Mouse (Mus musculus): ENCODE data around the gene Olfm3.

Olfm3 gene

DNA sequence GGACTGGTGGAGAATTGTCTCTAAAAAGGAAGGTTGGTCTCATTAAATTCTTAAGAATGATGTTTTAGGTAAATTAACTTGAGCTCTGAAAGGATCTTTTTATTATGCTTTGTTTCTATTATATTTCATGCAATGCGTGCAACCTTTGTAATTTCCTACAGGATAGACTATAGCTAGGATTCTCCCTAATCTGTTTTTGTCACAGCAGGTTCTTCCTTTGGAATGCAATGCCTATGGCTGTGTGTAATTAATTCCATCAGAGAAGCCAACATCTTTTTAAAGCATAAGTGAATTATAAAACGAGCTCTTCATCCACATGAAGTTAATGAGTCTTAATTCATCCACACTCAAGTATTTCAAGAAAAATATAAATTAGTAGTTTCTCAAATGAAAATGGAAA is 177.5 kb downstream of the Olfm3 start:
- DNase-seq, result no peak

DNA sequence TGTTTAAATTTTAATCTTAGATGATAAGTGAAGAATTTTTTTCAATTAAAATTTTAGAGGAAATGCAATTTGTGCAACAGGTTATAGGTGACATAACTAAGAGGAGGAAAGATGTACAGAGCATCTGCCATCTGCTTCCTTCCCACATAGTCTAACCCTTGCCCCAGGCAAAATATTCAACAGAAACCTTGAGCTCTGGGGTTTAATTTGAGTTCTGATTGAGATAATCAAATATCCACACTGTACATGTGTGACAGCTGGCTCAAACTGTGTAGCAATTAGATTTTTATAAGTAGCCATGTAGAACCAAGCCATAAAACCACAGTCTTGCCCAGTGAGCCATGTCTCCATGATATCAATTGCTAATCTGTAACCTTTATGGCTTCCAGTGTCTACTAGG is 179.1 kb downstream of the Olfm3 start:
- no peak for DNase-seq

DNA sequence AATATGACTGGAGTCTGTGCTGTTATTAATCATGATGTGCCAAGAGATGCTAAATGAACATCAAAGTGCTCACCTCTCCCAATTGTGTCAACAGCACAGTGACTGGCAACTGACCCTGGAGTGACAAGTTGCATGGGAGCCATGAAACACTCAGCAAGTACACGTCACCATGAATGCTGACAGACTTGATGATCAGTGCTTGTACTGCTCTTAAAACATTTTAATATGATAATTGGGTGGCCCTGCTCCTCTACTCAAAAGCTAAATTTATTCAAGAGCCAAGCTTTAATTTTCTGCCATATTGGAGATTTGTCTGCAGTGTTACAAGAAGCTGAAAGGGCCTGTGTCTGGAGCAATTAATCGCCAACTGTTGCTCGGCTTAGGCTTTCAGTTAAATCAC is 184.4 kb downstream of the Olfm3 start:
- DNase-seq, result no peak

- DNase-seq, result no peak
Observed at GRCm38 (mm10) chr3:115090670-115091069, 186.8 kb downstream of the Olfm3 start.

DNA sequence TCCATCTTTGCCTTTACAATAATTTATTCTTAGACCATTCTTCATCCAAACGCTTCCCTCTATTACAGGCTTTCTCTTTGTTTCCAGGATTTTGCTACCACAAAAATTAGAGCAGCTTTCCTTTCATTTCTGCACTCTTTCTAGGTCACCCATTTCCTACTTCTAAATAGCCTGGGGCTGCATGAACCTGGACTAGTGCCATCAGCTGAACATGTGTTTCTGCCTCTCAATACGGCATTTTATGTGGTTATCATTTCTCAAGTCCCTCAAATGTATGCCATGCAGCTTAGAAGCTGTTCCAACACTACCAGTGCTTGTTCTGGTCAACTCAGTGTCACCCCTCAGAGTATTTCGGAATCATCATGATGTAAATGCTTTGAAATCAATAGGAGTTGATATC is 191.6 kb downstream of the Olfm3 start:
- DNase-seq, result no peak

GRCm38 (mm10) chr3:115099590-115099989 is 195.7 kb downstream of the Olfm3 start:
- no peak for DNase-seq

- no peak for DNase-seq
Observed at GRCm38 (mm10) chr3:115104155-115104801, 200.4 kb downstream of the Olfm3 start.

- no peak for DNase-seq
Observed at GRCm38 (mm10) chr3:115104802-115105493, 201.1 kb downstream of the Olfm3 start.

DNA sequence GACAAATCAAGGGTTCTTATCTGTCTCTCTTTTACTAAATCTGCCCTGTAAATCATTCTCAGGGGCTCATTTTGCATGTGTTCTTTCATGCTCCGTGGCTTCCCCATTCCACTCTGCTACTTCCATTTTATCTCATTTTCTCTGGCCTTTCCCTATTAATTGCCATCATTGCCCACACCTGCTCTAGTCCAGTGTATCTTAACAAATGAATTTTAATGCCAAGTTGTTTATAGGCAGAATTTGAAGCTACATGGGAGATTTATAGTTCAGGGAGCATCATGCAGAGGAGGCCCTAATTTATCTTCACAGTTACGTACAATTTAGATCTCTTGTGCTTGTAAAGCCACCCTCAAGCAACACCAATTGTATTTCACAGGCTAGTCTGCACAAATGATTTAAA is 241.8 kb downstream of the Olfm3 start:
- DNase-seq, result no peak

- DNase-seq, result no peak
Observed at GRCm38 (mm10) chr3:115146244-115146643, 242.4 kb downstream of the Olfm3 start.

DNA sequence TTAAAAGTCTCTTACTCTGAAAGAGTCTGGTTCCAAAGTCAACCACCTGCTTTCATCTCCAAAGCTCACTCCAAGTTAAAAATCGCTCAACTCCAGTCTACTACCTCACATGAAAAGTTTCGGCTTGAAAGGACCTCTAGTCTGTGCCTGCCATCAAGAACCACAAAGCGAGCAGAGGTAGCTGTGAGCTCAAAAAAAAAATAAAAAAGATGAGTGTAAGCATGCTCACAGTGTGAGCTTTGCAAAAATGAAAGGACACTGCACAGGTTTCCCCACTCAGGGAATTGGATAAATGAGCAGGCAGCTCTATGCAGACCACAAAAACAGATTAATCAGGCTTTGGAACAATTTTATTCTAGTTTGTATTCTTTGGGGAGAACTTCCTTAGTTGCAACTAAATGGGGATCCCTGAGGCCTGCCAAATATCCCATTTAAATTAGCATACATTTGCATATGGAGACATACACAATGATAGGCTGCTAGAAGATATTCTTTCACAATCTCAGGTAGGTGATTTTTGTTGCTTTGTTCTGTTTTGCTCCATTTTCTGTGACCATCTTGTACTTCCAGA is 255.1 kb downstream of the Olfm3 start:
- DNase-seq, result no peak

DNA sequence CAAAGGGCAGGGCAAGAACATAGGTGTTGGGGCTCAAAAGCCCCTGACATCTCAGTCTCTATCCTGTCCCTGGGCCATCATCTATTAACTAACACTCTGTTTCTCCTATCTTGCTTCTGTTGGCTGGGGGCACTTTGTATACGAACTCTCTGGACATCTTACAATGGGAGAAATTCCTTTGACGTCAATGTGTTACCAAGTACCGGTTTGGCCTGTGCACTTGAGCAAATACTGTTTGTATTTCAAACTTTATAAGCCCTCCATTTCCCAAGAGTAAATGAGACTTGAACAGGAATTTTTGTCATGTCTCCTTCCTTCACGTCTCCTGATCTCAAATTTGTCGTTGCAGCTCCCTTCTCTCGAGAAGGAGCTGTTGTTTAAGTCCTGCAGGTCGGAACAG is 270.7 kb downstream of the Olfm3 start:
- DNase-seq, result no peak

All from right cerebral cortex, postnatal 25 days (tissue).